In genomic region chr10:40163338-40163737, GRCm38 (mm10) we compare ENCODE assay signal across 17 mouse cellular contexts. TPM values are rescaled to one million over a fixed set of nuclear protein-coding genes. Genes with fewer than 3 reads are reported as not detected.
DNase-seq lines count a peak whose midpoint lies in the region; ATAC-seq lines count a peak whose summit lies in the region.
"Had no signal": no experiment of that assay in that cellular context is flagged by ENCODE, and none has a peak within 500 bp of the region (broad histone marks: within the 10 kb centered on the region; RNA-seq: fewer than 3 reads in every experiment).

No protein-coding gene starts in this region.

- H3K36me3 ChIP-seq in hindbrain, embryonic 16.5 days (ENCODE audit: control insufficient read depth, insufficient read depth, low read length) = no peaks in the 10 kb centered on the region
- H3K36me3 ChIP-seq: heart, embryonic 12.5 days; hindbrain, embryonic 10.5 days; liver, embryonic 15.5 days had no signal

- no peak overlapping the region for H3K4me2 ChIP-seq in hindbrain, embryonic 16.5 days (ENCODE audit: low read length)
- H3K4me2 ChIP-seq: heart, embryonic 12.5 days had no signal

- no peaks in the 10 kb centered on the region for H3K4me1 ChIP-seq in hindbrain, embryonic 16.5 days (ENCODE audit: control insufficient read depth, insufficient read depth, low read depth, low read length)
- H3K4me1 ChIP-seq: heart, embryonic 12.5 days; hindbrain, embryonic 10.5 days had no signal

- 90% methylated on average over 8 of the region's 8 CpGs for WGBS in hindbrain, embryonic 16.5 days

- DNase-seq in heart, adult 11 months = peak; percentile 67
- no peak for DNase-seq in heart, postnatal 10 days
- DNase-seq in 416B (ENCODE audit: low read depth) = peak; percentile 52
- DNase-seq in thymus, adult 18-20 months = peak; percentile 58 to 75
- no peak for DNase-seq in urinary bladder, postnatal 14 days (ENCODE audit: low spot score)
- DNase-seq: cerebellum, adult 11-12 months; embryo, embryonic 11 days; forebrain, postnatal 0 days; gastrocnemius, postnatal 25 days; right cerebral cortex, postnatal 14 days had no signal

- intact Hi-C loops in heart, postnatal 10 days (cut with DNase I) = no loop called here

- peak; percentile 28; the same call in 1 of the 2 replicates for ATAC-seq in common myeloid progenitor, adult 5-6 weeks (replicated peaks; ENCODE audit: low read depth, poor library complexity, severe bottlenecking)
- ATAC-seq in hindbrain, embryonic 16.5 days = no peak
- ATAC-seq in megakaryocyte-erythroid progenitor cell, adult 5-6 weeks (replicated peaks; ENCODE audit: low FRiP score, low TSS enrichment, poor library complexity, severe bottlenecking) = no peak
- ATAC-seq: forebrain, postnatal 0 days had no signal

- no peaks in the 10 kb centered on the region for H3K27me3 ChIP-seq in hindbrain, embryonic 16.5 days (replicated peaks; ENCODE audit: control insufficient read depth, insufficient read depth, low read length)
- H3K27me3 ChIP-seq: heart, embryonic 12.5 days had no signal

- H3K27ac ChIP-seq in hindbrain, embryonic 16.5 days (ENCODE audit: low read depth, low read length) = no peak overlapping the region
- H3K27ac ChIP-seq: hindbrain, embryonic 10.5 days; liver, embryonic 15.5 days; stomach, postnatal 0 days had no signal

- no peak overlapping the region for H3K9ac ChIP-seq in hindbrain, embryonic 16.5 days (ENCODE audit: low read depth, low read length)
- H3K9ac ChIP-seq: forebrain, postnatal 0 days; heart, embryonic 12.5 days; liver, embryonic 15.5 days had no signal

- H3K4me3 ChIP-seq in hindbrain, embryonic 16.5 days (ENCODE audit: low read length) = no peak overlapping the region
- H3K4me3 ChIP-seq: heart, embryonic 12.5 days; hindbrain, embryonic 10.5 days; liver, embryonic 15.5 days had no signal

- H3K9me3 ChIP-seq in hindbrain, embryonic 16.5 days (ENCODE audit: control insufficient read depth, low read length) = no peaks in the 10 kb centered on the region
- H3K9me3 ChIP-seq: heart, embryonic 12.5 days; hindbrain, embryonic 10.5 days; liver, embryonic 15.5 days had no signal

RNA-seq across cellular contexts. Expression of gene Slc16a10, which starts 21.3 kb away (rescaled TPM):
- total RNA-seq in heart, postnatal 10 days (2021) = 10 to 100 TPM; 13.4 to 16.2 TPM
- total RNA-seq in common myeloid progenitor, adult 5-6 weeks (2017) = 21.4 and 23.9 TPM in 2 replicates
- polyA plus RNA-seq in hindbrain, embryonic 16.5 days (2015; fragmentation: Nextera tagmentation; extraction: Ambion mirVana) = 6.1 and 7.2 TPM in 2 replicates
- 44.2 and 51.6 TPM in 2 replicates for total RNA-seq in megakaryocyte-erythroid progenitor cell, adult 5-6 weeks (2014; fragmentation: Nextera tagmentation)
- 27.1 and 35.5 TPM in 2 replicates for total RNA-seq in megakaryocyte-erythroid progenitor cell, adult 5-6 weeks (2017)

Comparison
In these comparisons a context has a peak if more than half of its experiments do, and no peak if none do; other contexts are left out.
1. DNase-seq: peak in heart, adult 11 months (single experiment), 416B (single experiment) and thymus, adult 18-20 months (2 of 2); none in heart, postnatal 10 days (0 of 2) and urinary bladder, postnatal 14 days (single experiment).